Mouse (Mus musculus) gastrocnemius, adult 8-10 months (tissue): ENCODE results near the gene Tnnc2. TPM values are rescaled to one million over a fixed set of nuclear protein-coding genes. Genes with fewer than 3 reads are reported as not detected.
A peak's percentile ranks its signal among the peaks of the same experiment; 100 is the strongest.

ENCODE experiments used
- DNase-seq, 2 experiments: peaks; one replicate each; pipeline ENCODE4 v3.0.0; 2022; ENCODE audit warnings: low spot score in 2 of 2
- total RNA-seq, 4 experiments: library from RNA; stranded (reverse); gene quantifications; 2 replicates each; pipeline ENCODE4 v1.2.4; 2022

Gene Tnnc2
- over 10,000 TPM; 10,643 to 17,408 (median 13,587) TPM for total RNA-seq

DNA sequence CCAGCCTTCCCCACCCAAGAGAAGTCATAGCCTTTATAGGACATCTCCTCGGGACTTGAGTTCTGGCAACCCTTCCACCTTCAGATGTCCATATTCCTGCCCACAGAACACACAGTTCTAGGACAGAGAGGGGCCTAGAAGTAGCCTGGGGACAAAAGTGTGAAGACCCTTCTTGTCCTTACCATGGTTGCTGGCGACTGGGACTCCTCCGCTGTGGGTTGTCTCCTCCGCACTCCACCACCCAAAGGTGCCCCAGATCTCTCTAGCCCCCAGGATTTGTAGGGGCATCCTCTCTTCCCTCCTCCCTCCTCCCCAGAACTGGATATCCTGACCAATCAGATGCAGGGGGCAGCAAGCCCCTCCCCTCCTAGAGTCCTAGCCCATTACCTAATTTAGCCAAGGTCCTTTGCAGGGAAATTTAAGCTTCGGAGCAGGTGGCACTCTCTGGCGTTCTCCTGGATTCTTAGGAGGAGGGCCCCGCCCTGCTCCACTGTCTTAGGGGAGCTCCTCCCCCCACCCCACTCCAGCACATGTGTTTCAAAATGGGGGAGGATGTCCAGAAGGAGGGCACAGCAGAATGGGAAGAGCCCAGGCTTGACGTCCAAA, at the start of gene Tnnc2:
TSS of gene Tnnc2 (minus strand) at position 487 of the 606 bp plus-strand sequence.
- DNase-seq: peak; percentile 76 to 87

GRCm38 (mm10) chr2:164829090-164829489, 49.3 kb upstream of the Tnnc2 start:
- no peak for DNase-seq

GRCm38 (mm10) chr2:164828437-164828836, 48.7 kb upstream of the Tnnc2 start, which contains the start of gene Spata25:
Gene Spata25 (minus strand): TSS chr2:164828537.
- no peak for DNase-seq

- DNase-seq: no peak
These were observed 47.5 kb upstream of the Tnnc2 start for GRCm38 (mm10) chr2:164827146-164827850.

GRCm38 (mm10) chr2:164825521-164825920, 45.8 kb upstream of the Tnnc2 start:
- DNase-seq: no peak

DNA sequence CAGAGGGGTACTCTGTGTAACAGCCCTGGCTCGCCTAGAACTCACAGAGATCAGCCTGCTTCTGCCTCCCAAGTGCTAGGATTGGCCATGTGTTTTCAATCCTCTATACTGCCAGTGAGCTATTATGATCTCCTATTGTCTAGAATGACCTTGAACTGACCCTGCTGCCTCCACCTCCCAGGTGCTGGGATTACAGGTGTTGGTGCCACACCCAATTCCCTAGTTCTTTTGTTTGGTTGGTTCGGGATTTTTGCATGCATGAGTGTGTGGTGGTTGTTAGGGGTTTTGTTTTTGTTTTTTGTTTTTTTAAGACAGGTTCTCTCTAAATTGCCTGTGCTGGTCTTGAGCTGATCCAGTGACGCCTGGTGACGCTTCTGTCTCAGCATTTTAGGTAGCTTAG, 44.2 kb upstream of the Tnnc2 start:
- no peak for DNase-seq

GRCm38 (mm10) chr2:164823181-164823585, 43.4 kb upstream of the Tnnc2 start:
- no peak for DNase-seq

GRCm38 (mm10) chr2:164822636-164823165, 42.9 kb upstream of the Tnnc2 start, which contains the start of gene Zswim1:
Gene Zswim1 (plus strand): TSS chr2:164822686.
- DNase-seq: peak; percentile 98 to 99

DNA sequence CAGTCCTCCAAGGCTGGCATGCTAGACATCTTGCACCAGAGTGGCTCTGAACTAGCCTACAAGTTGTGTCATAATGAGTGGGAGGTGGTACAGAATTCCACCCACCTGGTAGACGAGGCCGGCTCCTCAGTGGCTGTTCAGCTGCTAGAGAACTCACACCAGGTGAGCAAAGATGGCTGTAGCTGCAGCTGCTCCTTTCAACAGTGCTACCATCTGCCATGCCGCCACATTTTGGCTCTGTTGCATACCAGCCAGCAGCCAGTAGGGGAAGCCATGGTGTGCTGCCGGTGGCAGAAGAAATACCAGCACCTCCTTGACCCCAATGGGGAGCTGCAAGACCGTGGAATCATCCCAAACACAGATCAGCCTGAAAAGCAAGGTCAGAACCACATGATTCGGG, 41.3 kb upstream of the Tnnc2 start:
- no peak for DNase-seq

DNA sequence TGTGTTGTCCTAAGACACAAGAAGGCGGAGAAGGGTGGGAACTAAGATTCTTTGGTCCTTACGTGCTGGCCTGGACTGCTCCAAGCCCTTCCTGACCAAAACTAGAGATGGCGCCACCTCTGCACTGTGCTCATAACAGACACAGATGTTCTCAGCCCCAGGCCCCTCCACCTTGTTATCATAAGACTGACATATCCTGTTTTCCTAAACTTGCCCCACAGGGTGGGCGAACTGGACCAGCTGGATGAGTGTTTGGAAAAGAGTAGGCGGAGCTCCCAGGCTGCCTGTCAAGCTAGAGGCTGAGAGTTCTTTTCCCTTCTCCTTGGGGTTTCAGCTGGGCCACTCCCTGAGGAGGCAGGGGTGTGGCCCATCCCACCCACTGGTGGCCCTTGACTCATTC, 37.9 kb upstream of the Tnnc2 start:
- no peak for DNase-seq

GRCm38 (mm10) chr2:164817206-164817605, 37.4 kb upstream of the Tnnc2 start:
- no peak for DNase-seq

DNA sequence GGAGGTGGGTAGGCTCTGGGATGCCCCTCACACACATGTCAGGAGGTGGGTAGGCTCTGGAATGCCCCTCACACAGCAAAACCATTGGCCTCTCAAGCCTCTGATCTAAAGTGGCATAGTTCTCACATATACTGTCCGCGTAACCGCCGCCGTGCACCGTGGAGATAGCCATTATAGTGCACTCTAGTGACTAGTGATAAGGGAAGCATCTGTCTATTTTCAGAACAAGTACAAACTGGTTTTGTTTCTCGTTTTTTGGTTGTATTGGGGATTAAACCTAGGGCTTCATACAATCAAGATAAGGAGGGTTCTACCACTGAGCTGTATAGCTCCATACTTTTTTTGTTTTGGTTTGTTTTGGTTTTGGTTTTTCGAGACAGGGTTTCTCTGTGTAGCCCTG, 36.1 kb upstream of the Tnnc2 start:
- no peak for DNase-seq

DNA sequence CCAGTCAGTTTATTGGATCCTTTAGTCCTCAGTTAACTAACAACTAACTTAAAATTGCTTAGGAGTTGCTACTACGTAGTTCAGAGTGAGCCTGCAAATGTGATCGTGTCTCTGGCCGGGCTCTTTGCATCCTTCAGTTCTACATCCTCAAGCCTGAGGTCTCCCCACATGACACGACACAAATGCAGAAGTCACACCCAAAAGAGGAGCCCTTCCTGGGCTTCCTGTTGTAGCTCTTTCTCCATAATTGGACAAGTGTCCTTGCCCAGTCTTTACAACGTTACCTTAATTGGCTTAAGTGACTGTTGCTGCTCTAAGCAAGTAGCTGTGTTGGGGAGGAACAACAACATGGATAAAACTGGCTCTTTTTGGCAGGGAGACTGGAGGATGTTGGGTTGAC, 35.6 kb upstream of the Tnnc2 start:
- DNase-seq: no peak

- no peak for DNase-seq
These were observed 33.8 kb upstream of the Tnnc2 start for GRCm38 (mm10) chr2:164813557-164813956.

GRCm38 (mm10) chr2:164806614-164807013, 26.8 kb upstream of the Tnnc2 start:
- DNase-seq: no peak

GRCm38 (mm10) chr2:164805332-164805718, 25.6 kb upstream of the Tnnc2 start:
- no peak for DNase-seq

- peak; percentile 97 for DNase-seq
These were observed 25.0 kb upstream of the Tnnc2 start, which contains the start of the genes Acot8 and Zswim3 for GRCm38 (mm10) chr2:164804533-164805331. Gene Acot8 (minus strand): TSS chr2:164804882. Gene Zswim3 (plus strand): TSS chr2:164805098.

- DNase-seq: no peak
These were observed 24.1 kb upstream of the Tnnc2 start for GRCm38 (mm10) chr2:164803921-164804313.

GRCm38 (mm10) chr2:164803201-164803920, 23.6 kb upstream of the Tnnc2 start:
- DNase-seq: no peak

- no peak for DNase-seq
These were observed 20.7 kb upstream of the Tnnc2 start for GRCm38 (mm10) chr2:164800252-164801004.
